Mouse (Mus musculus) hindbrain, embryonic 10.5 days (tissue): ENCODE results near the gene Gclc. TPM values are rescaled to one million over a fixed set of nuclear protein-coding genes. Genes with fewer than 3 reads are reported as not detected.
"Not testable (repeated sequence)": the region's sequence is repeated elsewhere in the genome, so short reads cannot be mapped to it uniquely, and the experiment has no call there.

Experiments used
- DNase-seq: peaks from one replicate; pipeline ENCODE4 v3.0.0-alpha.2; 2017; ENCODE audit warnings: low spot score
- H3K27ac ChIP-seq: fragments of 300-500 bp; sonication (generic); 2 replicates; pipeline ENCODE4 v1.5.1; 2016; ENCODE audit warnings: mild to moderate bottlenecking, moderate library complexity
- H3K27me3 ChIP-seq: fragments of 300-500 bp; sonication (generic); 2 replicates; pipeline ENCODE4 v1.6.1; 2016; ENCODE audit warnings: mild to moderate bottlenecking; ENCODE audit not compliant: poor library complexity, insufficient read depth, severe bottlenecking
- H3K36me3 ChIP-seq: fragments of 300-500 bp; sonication (generic); 2 replicates; pipeline ENCODE4 v1.6.1; 2016; ENCODE audit warnings: mild to moderate bottlenecking, moderate library complexity
- H3K4me1 ChIP-seq: fragments of 300-500 bp; sonication (generic); replicated peaks from 2 replicates; pipeline ENCODE4 v1.6.1; 2016; ENCODE audit warnings: mild to moderate bottlenecking
- H3K4me3 ChIP-seq: fragments of 300-500 bp; sonication (generic); 2 replicates; pipeline ENCODE4 v1.5.1; 2016; ENCODE audit warnings: mild to moderate bottlenecking, moderate library complexity
- H3K9me3 ChIP-seq: fragments of 300-500 bp; sonication (generic); 2 replicates; pipeline ENCODE4 v1.6.1; 2016; ENCODE audit warnings: mild to moderate bottlenecking, moderate library complexity
- WGBS: fragments of 180-500 bp; shearing (Covaris S2); methylation state at CpG from one replicate; pipeline ENCODE4 v1.1.7; 2016; 5-methylcytosine and 5-hydroxymethylcytosine counted together
- polyA plus RNA-seq: library from polyadenylated mRNA; unstranded; fragments of >200 nt; fragmentation: Nextera tagmentation; extraction: Ambion mirVana; gene quantifications from 2 replicates; pipeline ENCODE4 v1.2.1, GENCODE M21; 2016

Gene Gclc
- polyA plus RNA-seq, 1 experiment from 2014 or later = 13.9 TPM

DNA sequence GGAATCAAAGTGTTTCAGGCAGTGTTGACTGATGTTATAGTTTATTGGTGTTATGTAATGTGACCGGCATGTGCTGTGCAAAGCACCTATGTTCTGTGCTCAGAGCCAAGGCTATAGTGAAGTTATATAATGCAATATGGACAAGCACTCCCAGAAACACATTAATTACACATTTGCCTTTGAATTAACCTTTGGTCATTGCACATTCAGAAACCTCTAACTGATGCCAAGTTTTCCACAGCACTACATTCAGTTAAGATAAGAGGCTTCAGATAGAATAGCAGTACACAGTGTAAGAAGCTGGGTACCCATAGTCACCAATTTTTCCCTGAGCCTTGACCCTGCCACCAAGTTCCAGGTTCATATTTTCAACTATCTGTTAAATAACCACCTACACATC lies 32.0 kb upstream of the Gclc start:
- Histone ChIP-seq H3K27ac (no peak overlapping the region), H3K4me1 (no peaks in the 10 kb centered on the region), H3K9me3 (no peaks in the 10 kb centered on the region), H3K27me3 (no peaks in the 10 kb centered on the region), H3K36me3 (no peaks in the 10 kb centered on the region), H3K4me3 (no peak overlapping the region)
- 92% methylated on average over 1 of the region's 1 CpGs for WGBS
- DNase-seq = no peak

DNA sequence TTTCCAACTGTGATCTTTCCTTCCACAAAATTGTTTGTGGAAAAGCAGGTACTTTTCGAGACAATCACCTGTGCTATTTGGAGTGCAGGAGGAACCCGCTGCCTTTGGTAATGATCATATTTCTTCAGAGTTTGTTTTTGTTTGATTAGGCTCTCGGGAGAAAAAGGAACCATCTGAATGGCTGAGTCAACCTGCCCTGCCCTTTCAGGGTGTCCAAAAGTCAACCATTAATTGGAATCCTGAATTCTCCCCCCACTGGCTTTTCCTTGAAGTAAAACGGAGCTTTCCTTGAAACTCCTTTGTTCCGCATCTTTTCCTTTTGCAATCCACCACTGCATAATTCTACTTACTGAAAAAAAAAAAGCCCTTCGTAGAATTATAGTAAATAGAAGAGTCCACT lies 30.1 kb upstream of the Gclc start:
- no peak overlapping the region for H3K27ac ChIP-seq
- no peak overlapping the region for H3K4me3 ChIP-seq
- WGBS = 81% methylated on average over 6 of the region's 6 CpGs
- no peak for DNase-seq
- H3K36me3 ChIP-seq = no peaks in the 10 kb centered on the region
- no peaks in the 10 kb centered on the region for H3K4me1 ChIP-seq
- no peaks in the 10 kb centered on the region for H3K9me3 ChIP-seq
- H3K27me3 ChIP-seq = no peaks in the 10 kb centered on the region

DNA sequence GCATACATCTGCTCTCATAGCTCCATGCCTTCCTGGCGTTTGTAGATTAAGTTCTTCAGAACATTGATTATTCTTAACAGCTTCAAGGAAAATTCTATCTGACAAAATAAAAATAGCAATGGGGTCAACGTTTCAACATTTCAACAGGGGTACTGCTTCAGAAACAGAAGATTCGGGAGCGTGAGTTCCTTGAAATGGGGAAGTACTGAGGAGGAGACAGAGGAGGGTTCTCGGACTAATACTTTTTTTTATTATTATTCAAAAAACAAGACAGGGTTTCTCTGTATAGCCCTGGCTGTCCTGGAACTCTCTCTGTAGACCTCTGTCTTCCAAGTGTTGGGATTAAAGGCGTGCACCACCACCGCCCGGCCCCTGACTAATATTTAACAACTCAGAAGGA lies 28.9 kb upstream of the Gclc start:
- Histone ChIP-seq H3K27me3 (no peaks in the 10 kb centered on the region), H3K27ac (no peak overlapping the region)
- WGBS = 90% methylated on average over 8 of the region's 8 CpGs

DNA sequence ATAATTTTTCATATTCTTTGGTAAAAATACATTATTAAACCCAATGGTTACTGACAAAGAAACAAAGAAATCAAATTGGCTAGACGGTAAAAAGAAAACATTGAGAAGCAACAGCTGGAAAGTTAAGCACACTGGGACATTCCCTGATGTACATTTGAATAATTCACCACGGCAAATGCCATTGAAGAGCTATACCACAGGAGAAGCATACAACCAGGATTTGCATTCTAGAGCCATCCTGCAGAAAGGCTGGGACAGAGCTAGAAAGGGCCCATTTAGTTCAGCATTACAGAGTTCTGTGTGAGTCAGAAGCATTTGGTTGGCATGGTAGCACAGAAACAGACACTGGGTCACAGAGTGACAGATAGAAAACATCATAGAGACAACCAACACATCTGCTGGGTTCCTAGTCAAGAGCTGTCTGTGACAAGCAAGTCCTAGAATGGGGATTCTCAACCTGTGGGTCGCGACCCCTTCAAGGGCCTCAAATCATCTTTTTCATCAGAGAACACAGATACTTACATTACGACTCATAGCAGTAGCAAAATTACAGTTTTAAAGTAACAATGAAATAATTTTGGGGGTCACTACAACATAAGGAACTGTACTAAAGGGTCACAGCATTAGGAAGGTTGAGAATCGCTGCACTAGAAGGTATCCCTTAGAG lies 28.2 kb upstream of the Gclc start:
- DNase-seq = no peak
- Histone ChIP-seq H3K36me3 (no peaks in the 10 kb centered on the region), H3K4me1 (peaks cover 6% of the 10 kb centered on the region; the same call in 1 of the 2 replicates), H3K9me3 (no peaks in the 10 kb centered on the region), H3K4me3 (no peak overlapping the region), H3K27me3 (no peaks in the 10 kb centered on the region), H3K27ac (no peak overlapping the region)
- 85% methylated on average over 6 of the region's 6 CpGs for WGBS

More for the DNA sequence above, 28.9 kb upstream of the Gclc start:
- no peak for DNase-seq
- no peak overlapping the region for H3K4me3 ChIP-seq
- no peaks in the 10 kb centered on the region for H3K36me3 ChIP-seq
- H3K4me1 ChIP-seq = peaks cover 6% of the 10 kb centered on the region; the same call in 1 of the 2 replicates
- H3K9me3 ChIP-seq = no peaks in the 10 kb centered on the region

DNA sequence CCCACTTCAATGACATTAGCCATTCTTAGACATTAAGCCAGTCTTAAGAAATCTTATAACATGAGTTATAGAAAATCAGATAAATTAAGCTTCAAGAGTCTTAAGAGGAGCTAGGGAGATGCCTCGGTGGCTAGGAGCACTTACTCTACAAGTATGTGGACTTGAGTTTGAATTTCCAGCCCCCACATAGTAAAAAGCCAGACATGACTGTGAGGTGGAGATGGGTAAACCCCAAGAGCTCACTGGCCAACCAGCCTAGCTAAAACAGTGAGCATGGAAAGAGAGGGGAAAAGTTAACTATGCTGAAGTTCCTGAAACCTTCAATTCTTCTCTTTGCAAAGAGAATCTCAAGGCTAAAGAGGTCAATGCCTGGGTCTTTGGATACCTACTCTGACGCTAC lies 27.3 kb upstream of the Gclc start:
- Histone ChIP-seq H3K27ac (no peak overlapping the region), H3K4me3 (no peak overlapping the region), H3K36me3 (no peaks in the 10 kb centered on the region), H3K4me1 (peaks cover 6% of the 10 kb centered on the region; the same call in 1 of the 2 replicates), H3K9me3 (no peaks in the 10 kb centered on the region), H3K27me3 (no peaks in the 10 kb centered on the region)
- DNase-seq = no peak
- WGBS = 86% methylated on average over 2 of the region's 2 CpGs

DNA sequence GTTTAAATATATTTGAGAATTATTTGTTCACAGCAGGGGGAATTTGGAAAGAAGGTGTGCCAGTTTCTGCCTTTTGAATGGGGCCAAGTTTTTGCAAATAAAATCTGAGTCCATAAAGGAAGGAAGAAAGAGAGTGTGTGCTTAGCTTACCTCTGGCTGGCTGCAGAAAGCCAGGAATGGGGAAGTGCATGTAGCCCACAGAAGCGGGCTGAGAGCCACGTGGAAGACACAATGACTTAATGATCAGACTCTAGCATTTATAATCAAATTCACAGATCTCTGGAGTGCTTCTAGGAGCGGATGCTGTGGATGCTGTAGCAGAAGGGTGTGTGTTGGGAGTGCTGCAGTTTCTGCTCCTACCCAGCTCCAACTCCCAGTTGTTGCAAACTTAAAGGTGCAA lies 22.3 kb upstream of the Gclc start:
- Histone ChIP-seq H3K27me3 (no peaks in the 10 kb centered on the region), H3K9me3 (0 out of 2 replicates have a peak, but pooled peaks cover 5% of the 10 kb centered on the region), H3K4me3 (no peak overlapping the region), H3K4me1 (peaks cover 6% of the 10 kb centered on the region; the same call in 1 of the 2 replicates), H3K36me3 (no peaks in the 10 kb centered on the region), H3K27ac (no peak overlapping the region)
- 71% methylated on average over 3 of the region's 3 CpGs for WGBS
- DNase-seq = no peak

DNA sequence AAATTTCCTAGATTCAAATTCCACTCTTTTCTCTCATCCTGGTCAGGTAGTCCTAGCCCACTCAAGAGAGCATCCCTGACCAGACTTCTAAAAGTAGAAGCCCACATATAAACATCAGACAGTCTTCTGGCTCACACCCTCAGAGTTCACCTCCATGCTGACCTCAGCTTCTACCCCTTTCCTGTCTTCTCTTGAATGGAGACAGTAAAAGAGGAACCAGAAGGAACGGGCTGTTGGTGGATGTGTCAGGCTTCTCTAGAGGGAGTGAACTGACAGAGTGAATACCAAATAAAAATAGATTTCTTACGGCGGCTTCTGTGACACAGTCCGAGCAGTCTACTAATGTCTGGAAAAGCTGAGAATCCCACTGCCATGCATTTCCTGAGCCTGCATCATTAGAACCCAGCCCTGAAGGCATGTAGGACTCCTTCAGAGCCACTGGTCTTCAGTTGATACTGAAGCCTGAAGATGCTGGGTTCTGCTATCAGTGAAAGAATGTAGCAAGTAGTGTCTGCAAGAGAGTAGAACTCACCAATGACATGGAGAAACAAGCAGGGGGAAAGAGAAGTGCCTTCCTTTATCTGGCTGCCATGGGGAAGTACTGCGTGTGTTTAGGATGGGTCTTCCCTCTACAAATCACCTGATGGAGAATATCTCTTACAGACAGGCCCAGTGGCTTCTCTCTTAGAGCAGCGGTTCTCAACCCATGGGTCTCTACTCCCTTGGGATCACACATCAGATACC lies 16.9 kb upstream of the Gclc start:
- H3K27ac ChIP-seq = no peak overlapping the region
- no peaks in the 10 kb centered on the region; the same call in 1 of the 2 replicates for H3K4me1 ChIP-seq
- no peak overlapping the region for H3K4me3 ChIP-seq
- WGBS = 90% methylated on average over 6 of the region's 6 CpGs
- no peaks in the 10 kb centered on the region for H3K36me3 ChIP-seq
- DNase-seq = no peak
- H3K9me3 ChIP-seq = 0 out of 2 replicates have a peak, but pooled peaks cover 5% of the 10 kb centered on the region
- H3K27me3 ChIP-seq = no peaks in the 10 kb centered on the region

DNA sequence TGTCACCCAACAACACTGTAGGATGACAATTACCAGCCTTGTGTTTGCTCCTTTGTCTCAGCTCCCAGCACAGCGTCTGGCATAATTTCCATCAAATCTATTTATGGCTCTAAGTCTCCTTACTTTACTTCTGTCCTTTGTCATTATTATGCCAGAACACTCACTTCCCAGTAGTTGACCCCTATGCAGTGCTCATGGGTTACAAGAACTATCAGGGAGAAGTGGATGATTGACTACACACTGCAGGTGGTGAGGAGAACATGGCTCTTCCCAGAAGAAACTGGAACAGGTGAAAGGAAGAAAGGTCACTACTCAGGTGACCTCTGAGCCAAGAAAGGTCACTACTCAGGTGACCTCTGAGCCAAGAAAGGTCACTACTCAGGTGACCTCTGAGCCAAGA lies 12.9 kb upstream of the Gclc start:
- Histone ChIP-seq H3K4me3 (no peak overlapping the region), H3K27me3 (no peaks in the 10 kb centered on the region), H3K4me1 (no peaks in the 10 kb centered on the region; the same call in 1 of the 2 replicates), H3K27ac (no peak overlapping the region), H3K36me3 (no peaks in the 10 kb centered on the region), H3K9me3 (no peaks in the 10 kb centered on the region)
- DNase-seq = no peak
- 67% methylated on average over 1 of the region's 1 CpGs for WGBS

DNA sequence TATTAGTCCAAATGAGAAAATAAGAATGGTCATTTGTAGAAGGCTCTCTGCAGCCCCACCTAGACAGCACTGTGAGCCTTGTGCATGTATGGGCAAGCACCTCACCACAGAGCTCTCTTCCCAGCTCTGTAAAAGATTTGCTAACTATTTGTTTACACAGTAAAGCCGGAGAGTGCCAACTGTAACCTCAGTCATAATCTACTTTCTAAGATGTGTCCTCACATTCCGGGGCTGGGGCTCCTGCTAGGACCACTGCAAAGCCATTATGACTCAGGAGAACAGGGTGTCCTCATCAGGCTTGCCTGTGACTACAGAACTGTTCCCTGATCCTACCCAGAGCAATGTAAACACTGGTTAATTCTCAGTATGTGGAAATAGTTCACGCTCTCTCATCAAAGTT lies 9.5 kb upstream of the Gclc start:
- DNase-seq = no peak
- WGBS = 70% methylated on average over 3 of the region's 3 CpGs
- H3K36me3 ChIP-seq = no peaks in the 10 kb centered on the region
- H3K9me3 ChIP-seq = no peaks in the 10 kb centered on the region
- H3K4me1 ChIP-seq = peaks cover 2% of the 10 kb centered on the region
- no peak overlapping the region for H3K4me3 ChIP-seq
- peaks cover 6% of the 10 kb centered on the region; the same call in 1 of the 2 replicates for H3K27me3 ChIP-seq
- H3K27ac ChIP-seq = no peak overlapping the region

DNA sequence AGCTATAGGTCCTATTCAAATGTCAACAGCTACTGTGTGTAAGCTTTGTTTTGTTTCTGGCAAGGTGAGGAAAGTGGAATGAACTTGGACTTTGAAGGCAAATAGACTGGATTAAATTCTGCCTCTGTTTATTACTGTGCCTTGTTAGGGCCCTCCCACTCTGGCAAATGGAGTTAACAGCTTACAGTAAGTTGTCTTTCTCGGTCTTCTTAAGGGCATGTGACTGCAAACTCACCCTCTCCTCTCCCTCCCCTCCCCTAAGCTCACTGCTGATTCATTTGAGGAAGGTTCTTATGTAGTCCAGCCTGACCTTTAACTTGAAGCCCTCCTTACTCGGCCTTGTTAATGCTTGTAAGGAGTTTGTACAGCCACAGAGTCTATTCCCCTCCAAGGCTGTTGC lies 8.0 kb upstream of the Gclc start:
- H3K4me1 ChIP-seq = peaks cover 14% of the 10 kb centered on the region
- no peak overlapping the region for H3K27ac ChIP-seq
- H3K36me3 ChIP-seq = no peaks in the 10 kb centered on the region
- no peaks in the 10 kb centered on the region for H3K9me3 ChIP-seq
- H3K4me3 ChIP-seq = no peak overlapping the region
- 61% methylated on average over 2 of the region's 2 CpGs for WGBS
- peaks cover 6% of the 10 kb centered on the region; the same call in 1 of the 2 replicates for H3K27me3 ChIP-seq
- no peak for DNase-seq

DNA sequence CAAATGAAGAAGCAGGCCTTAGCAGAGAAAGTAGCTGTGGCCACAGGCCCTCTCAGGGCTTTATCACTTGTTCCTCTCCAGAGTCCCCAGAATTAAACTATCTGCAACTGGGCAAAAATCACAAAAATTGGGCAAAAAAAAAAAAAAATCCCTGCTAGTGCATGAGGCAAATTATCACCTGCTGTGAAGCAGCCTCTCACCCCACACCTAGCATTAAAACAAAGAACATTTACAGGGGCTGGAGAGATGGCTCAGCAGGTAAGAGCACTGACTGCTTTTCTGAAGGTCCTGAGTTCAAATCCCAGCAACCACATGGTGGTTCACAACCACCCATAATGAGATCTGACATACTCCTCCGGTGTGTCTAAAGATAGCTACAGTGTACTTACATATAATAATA lies 6.0 kb upstream of the Gclc start:
- DNase-seq, H3K9me3 ChIP-seq, H3K27me3 ChIP-seq, H3K4me3 ChIP-seq, H3K27ac ChIP-seq, H3K36me3 ChIP-seq: not testable (repeated sequence)
- H3K4me1 ChIP-seq = peaks cover 15% of the 10 kb centered on the region
- 86% methylated on average over 1 of the region's 1 CpGs for WGBS

DNA sequence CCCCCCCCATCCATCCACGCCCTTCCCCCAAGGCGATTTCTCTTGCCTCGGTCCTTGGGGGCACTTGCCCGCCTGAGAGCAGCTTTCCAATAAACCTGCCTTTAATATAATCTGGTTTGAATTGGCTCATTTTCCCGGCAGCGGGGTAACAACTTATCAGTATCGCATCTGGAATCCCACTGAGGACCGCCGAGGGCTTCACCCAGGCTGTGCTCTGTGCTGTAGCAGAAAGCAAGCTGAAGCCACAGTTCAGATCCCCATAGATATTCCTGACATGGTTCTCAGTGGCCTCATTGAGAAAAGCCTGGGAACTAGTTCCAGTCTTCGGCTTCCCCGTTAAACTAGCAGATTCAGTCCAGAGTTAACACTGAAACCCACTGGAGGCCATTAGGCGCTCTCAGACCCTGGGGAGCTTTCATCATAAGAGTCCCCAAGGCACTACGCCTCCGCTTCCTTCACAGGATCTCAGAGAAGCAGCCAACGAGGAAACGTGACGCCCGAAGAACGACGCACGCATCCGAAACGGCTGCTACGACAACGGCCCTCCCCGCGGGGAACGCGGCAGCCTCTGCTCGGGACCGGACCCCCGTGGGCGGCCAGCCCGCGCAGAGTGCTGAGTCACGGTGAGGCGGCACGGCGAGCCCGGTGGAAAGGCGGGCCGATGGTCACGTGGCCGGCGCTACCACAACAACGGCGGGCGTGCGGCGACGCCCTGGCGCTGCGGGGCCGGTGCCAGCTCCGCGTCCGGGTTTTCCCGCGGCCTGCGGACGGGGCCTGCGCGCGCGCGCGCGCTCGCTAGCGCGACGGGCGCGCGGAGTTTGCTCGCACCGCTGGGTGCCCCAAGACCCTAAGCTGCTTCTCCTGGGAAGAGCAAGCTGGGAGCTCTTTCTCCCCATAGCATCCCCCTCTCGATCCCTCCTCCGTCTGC lies 3.9 kb upstream of the Gclc start:
- H3K27me3 ChIP-seq = peaks cover 9% of the 10 kb centered on the region; the same call in 1 of the 2 replicates
- peak overlapping the region; percentile 92 for H3K27ac ChIP-seq
- H3K36me3 ChIP-seq = no peaks in the 10 kb centered on the region
- under 1% methylated on average over 79 of the region's 79 CpGs for WGBS
- peak; percentile 90 for DNase-seq
- peak overlapping the region; percentile 69 for H3K4me3 ChIP-seq
- peaks cover 18% of the 10 kb centered on the region for H3K4me1 ChIP-seq
- no peaks in the 10 kb centered on the region for H3K9me3 ChIP-seq
